In the genomic region with DNA sequence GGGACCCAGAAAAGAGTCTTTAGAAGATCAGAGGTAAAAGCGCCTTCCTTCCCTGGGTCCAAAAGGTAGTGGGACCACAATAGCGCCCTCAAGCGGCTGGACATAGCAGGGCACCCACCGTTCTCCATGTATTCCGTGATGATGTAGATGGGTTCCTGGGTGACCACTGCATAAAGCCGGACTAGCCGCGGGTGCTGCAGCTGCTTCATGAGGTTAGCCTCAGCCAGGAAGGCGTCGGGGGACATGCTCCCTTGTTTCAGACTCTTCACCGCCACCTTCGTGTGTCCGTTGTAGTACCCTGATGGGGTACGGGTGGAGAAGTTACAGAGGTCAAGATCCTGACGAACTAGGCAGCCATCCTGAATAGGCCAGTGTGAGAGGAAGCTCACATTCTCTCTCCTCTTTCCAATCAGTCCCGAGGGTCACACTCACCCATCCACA, we compare ENCODE assay signal across 1 mouse cellular context.
TF ChIP-seq lines count a peak whose summit lies in the region.

No protein-coding gene starts in this region.

TF ChIP-seq in myocyte, 11 proteins besides CTCF, POLR2A, EP300 and RAD21:
- TF ChIP-seq CEBPB (IDR thresholded peaks at IDR 0.05; ENCODE audit: insufficient read depth, poor library complexity, severe bottlenecking): no peak
- TF ChIP-seq E2F4 (IDR thresholded peaks at IDR 0.05; ENCODE audit: insufficient read depth): no peak
- no peak for TF ChIP-seq USF1 (IDR thresholded peaks at IDR 0.05; ENCODE audit: low read depth)
- no peak for TF ChIP-seq MYOG (IDR thresholded peaks at IDR 0.05; ENCODE audit: control insufficient read depth in 1 of 3, insufficient read depth in 1 of 3, insufficient read length in 2 of 3, low read depth in 2 of 3)
- TF ChIP-seq MAX (IDR thresholded peaks at IDR 0.05; ENCODE audit: low read depth): no peak
- TF ChIP-seq TCF12 (IDR thresholded peaks at IDR 0.05; ENCODE audit: insufficient read depth, poor library complexity, severe bottlenecking): no peak
- TF ChIP-seq MYOD1 (IDR thresholded peaks at IDR 0.05; ENCODE audit: control insufficient read depth in 1 of 3, insufficient read length in 2 of 3, low read depth in 2 of 3): no peak
- no peak for TF ChIP-seq TCF3 (IDR thresholded peaks at IDR 0.05; ENCODE audit: insufficient read length, low read depth)
- no peak for TF ChIP-seq SRF (IDR thresholded peaks at IDR 0.05; ENCODE audit: control insufficient read depth, insufficient read length, low read depth)
- no peak for TF ChIP-seq REST (IDR thresholded peaks at IDR 0.05; ENCODE audit: insufficient read depth, insufficient read length)
- TF ChIP-seq POLR2AphosphoS2 (IDR thresholded peaks at IDR 0.05; ENCODE audit: insufficient read length, low read depth): no peak
